Mouse (Mus musculus): Measurements from ENCODE around the gene Cyp3a11. TPM values are rescaled to one million over a fixed set of nuclear protein-coding genes. Genes with fewer than 3 reads are reported as not detected.
"Not testable (repeated sequence)": the region's sequence is repeated elsewhere in the genome, so short reads cannot be mapped to it uniquely, and the experiment has no call there.

The Cyp3a11 gene
- polyA plus RNA-seq, 1 experiment from 2014 or later = not detected

DNA sequence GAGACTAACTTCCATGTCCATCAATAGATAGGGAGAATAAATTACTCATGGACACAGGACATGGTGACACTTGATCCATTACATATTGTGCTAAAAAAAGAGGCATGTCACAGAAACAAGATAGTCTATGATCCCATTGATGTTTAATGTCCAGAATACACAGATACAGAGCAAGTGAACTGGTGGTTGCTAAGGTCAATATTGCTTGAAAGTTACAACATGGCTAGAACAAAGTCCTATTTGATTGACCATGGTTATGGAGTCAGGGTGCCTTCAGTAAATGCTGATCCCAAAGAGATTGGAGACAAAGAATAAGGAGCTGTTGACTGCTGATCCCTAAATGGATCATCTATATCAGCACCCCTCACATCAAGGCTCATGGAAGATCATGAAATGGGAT, 12.3 kb downstream of the Cyp3a11 start:
- ATAC-seq (ENCODE audit: low read depth); H3K4me2 ChIP-seq (ENCODE audit: low read depth, low read length); H3K9ac ChIP-seq (ENCODE audit: low read depth, low read length); H3K36me3 ChIP-seq (ENCODE audit: control insufficient read depth, insufficient read depth, low read length); H3K9me3 ChIP-seq (ENCODE audit: control insufficient read depth, low read length); H3K4me1 ChIP-seq (ENCODE audit: control insufficient read depth, insufficient read depth, low read length); H3K27me3 ChIP-seq (replicated peaks; ENCODE audit: control insufficient read depth, insufficient read depth, low read length); DNase-seq (ENCODE audit: low spot score); H3K4me3 ChIP-seq (ENCODE audit: low read depth, low read length); H3K27ac ChIP-seq (replicated peaks; ENCODE audit: low read depth, low read length): not testable (repeated sequence)

DNA sequence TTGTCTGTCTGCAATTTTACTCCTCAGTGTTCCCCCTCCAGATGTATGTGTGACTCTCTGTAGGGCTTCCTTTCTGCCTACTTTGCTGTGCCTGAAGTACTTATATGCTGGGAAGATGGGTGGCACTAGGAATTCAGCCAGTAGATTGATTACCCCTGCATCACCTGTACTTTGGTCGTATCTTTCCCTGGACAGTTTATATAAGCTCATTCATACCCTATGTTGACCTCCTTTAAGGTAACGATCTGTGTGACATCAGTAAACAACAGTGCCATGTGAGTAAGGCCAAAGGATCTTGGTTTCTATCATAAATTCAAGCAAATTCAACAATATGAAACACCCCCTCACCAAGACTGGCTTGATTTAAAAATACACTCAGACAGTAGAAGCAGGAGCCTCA, 74.0 kb downstream of the Cyp3a11 start, which contains the start of gene Cyp3a44:
TSS of gene Cyp3a44 (minus strand) at position 79 of the 400 bp plus-strand sequence.
- not testable (repeated sequence) for H3K4me1 ChIP-seq (ENCODE audit: control insufficient read depth, insufficient read depth, low read length); H3K27me3 ChIP-seq (replicated peaks; ENCODE audit: control insufficient read depth, insufficient read depth, low read length); H3K4me3 ChIP-seq (ENCODE audit: low read depth, low read length); H3K4me2 ChIP-seq (ENCODE audit: low read depth, low read length); DNase-seq (ENCODE audit: low spot score); H3K27ac ChIP-seq (replicated peaks; ENCODE audit: low read depth, low read length); ATAC-seq (ENCODE audit: low read depth); H3K36me3 ChIP-seq (ENCODE audit: control insufficient read depth, insufficient read depth, low read length); H3K9me3 ChIP-seq (ENCODE audit: control insufficient read depth, low read length); H3K9ac ChIP-seq (ENCODE audit: low read depth, low read length)
- WGBS = 66% methylated on average over 2 of the region's 2 CpGs

Other genes with a start within 250 kb of the Cyp3a11 start
- gene Cyp3a41a, start 159.8 kb downstream of the Cyp3a11 start, polyA plus RNA-seq (2014; fragmentation: Nextera tagmentation; extraction: Ambion mirVana) = not detected in 2 replicates
- gene Cyp3a44, start 74.1 kb downstream of the Cyp3a11 start, polyA plus RNA-seq (2014; fragmentation: Nextera tagmentation; extraction: Ambion mirVana) = not detected in 2 replicates
- gene Cyp3a25, start 129.7 kb upstream of the Cyp3a11 start, polyA plus RNA-seq (2014; fragmentation: Nextera tagmentation; extraction: Ambion mirVana) = not detected in 2 replicates
- gene Cyp3a59, start 199.3 kb upstream of the Cyp3a11 start, polyA plus RNA-seq (2014; fragmentation: Nextera tagmentation; extraction: Ambion mirVana) = not detected in 2 replicates

All from embryonic facial prominence, embryonic 14.5 days (tissue).